Mouse (Mus musculus): ENCODE data around the gene Zfp428. TPM values are rescaled to one million over a fixed set of nuclear protein-coding genes. Genes with fewer than 3 reads are reported as not detected.

Gene Zfp428
- polyA plus RNA-seq, 2 experiments = 29.6 to 67.8 TPM

GRCm38 (mm10) chr7:24462388-24463319 lies 44.2 kb upstream of the Zfp428 start, which contains the start of gene Plaur:
Plaur (plus strand) TSS chr7:24462484.
- Histone ChIP-seq H3K4me1 (ENCODE audit: control insufficient read depth, insufficient read depth, low read length) (peaks cover 4% of the 10 kb centered on the region; the same call in 1 of the 2 replicates), H3K36me3 (ENCODE audit: control insufficient read depth, insufficient read depth, low read length) (no peaks in the 10 kb centered on the region), H3K27me3 (ENCODE audit: control insufficient read depth, insufficient read depth, low read length) (no peaks in the 10 kb centered on the region), H3K4me2 (replicated peaks; ENCODE audit: low read depth, low read length, severe bottlenecking) (peak within 1 kb of the TSS; percentile 41), H3K9ac (ENCODE audit: low read depth, low read length, severe bottlenecking) (0 out of 2 replicates have a peak within 1 kb of the TSS, but pooled peaks have one; percentile 8), H3K9me3 (ENCODE audit: control insufficient read depth, low read length) (no peaks in the 10 kb centered on the region), H3K4me3 (replicated peaks; ENCODE audit: low read length) (peak within 1 kb of the TSS; percentile 15), H3K27ac (replicated peaks; ENCODE audit: low read depth, low read length) (no peak within 1 kb of the TSS)
- ATAC-seq (ENCODE audit: low FRiP score, low read depth) (peak; percentile 45), DNase-seq (ENCODE audit: low spot score) (peak; percentile 38)
- no peak for TF ChIP-seq POLR2A (IDR thresholded peaks at IDR 0.05; ENCODE audit: borderline replicate concordance, extremely low read depth, insufficient read depth, insufficient read length)
- WGBS = 3% methylated on average over 27 of the region's 27 CpGs

DNA sequence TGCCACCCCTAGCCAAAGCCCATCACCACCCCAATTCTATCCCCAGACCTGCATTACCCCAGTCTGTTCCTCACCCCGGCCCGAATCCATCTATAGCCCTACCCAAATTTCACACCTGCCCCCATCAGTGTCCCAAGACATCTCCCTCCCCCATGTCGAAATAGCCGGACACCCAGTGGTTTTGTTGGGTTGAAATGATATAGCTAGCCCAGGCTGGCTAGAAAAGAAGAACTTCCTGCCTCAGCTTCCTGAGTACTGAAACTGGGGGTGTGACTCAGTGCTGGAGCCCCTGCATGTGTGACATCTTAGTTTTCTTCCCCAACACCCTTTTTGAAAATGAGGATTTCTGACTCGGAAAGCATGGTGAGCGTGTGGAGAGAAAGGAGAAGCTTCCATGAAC lies 40.0 kb upstream of the Zfp428 start:
- Histone ChIP-seq H3K4me2 (replicated peaks; ENCODE audit: low read depth, low read length, severe bottlenecking) (no peak overlapping the region), H3K4me3 (replicated peaks; ENCODE audit: low read length) (no peak overlapping the region), H3K36me3 (ENCODE audit: control insufficient read depth, insufficient read depth, low read length) (no peaks in the 10 kb centered on the region), H3K27ac (replicated peaks; ENCODE audit: low read depth, low read length) (no peak overlapping the region), H3K9me3 (ENCODE audit: control insufficient read depth, low read length) (no peaks in the 10 kb centered on the region), H3K27me3 (ENCODE audit: control insufficient read depth, insufficient read depth, low read length) (no peaks in the 10 kb centered on the region), H3K9ac (ENCODE audit: low read depth, low read length, severe bottlenecking) (no peak overlapping the region), H3K4me1 (ENCODE audit: control insufficient read depth, insufficient read depth, low read length) (peaks cover 4% of the 10 kb centered on the region; the same call in 1 of the 2 replicates)
- ATAC-seq (ENCODE audit: low FRiP score, low read depth) (no peak), DNase-seq (ENCODE audit: low spot score) (no peak)
- no peak for TF ChIP-seq POLR2A (IDR thresholded peaks at IDR 0.05; ENCODE audit: borderline replicate concordance, extremely low read depth, insufficient read depth, insufficient read length)
- WGBS = 92% methylated on average over 6 of the region's 6 CpGs

DNA sequence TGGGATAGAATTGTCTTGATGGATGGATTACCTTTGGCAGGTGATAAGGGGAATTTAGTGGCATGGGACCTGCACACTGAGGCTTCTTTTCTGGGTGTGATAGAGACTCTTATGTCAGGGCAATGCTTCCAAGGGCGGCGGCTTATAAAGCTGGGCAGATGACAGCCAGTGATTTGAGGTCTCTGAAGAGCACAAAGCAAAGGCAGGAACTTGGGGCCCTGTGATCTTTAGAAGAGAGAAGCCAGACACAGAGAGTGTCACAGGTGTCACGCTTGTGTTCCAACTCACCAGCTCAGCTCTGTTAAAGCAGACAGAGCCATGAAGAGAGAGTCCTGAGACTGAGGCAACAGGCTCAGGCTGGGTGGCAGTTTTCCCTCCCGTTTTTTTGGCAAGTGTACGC lies 38.9 kb upstream of the Zfp428 start:
- TF ChIP-seq POLR2A (IDR thresholded peaks at IDR 0.05; ENCODE audit: borderline replicate concordance, extremely low read depth, insufficient read depth, insufficient read length) = no peak
- DNase-seq (ENCODE audit: low spot score) (no peak), ATAC-seq (ENCODE audit: low FRiP score, low read depth) (no peak)
- Histone ChIP-seq H3K36me3 (ENCODE audit: control insufficient read depth, insufficient read depth, low read length) (no peaks in the 10 kb centered on the region), H3K9me3 (ENCODE audit: control insufficient read depth, low read length) (no peaks in the 10 kb centered on the region), H3K4me1 (ENCODE audit: control insufficient read depth, insufficient read depth, low read length) (no peaks in the 10 kb centered on the region), H3K27ac (replicated peaks; ENCODE audit: low read depth, low read length) (no peak overlapping the region), H3K9ac (ENCODE audit: low read depth, low read length, severe bottlenecking) (no peak overlapping the region), H3K4me2 (replicated peaks; ENCODE audit: low read depth, low read length, severe bottlenecking) (no peak overlapping the region), H3K27me3 (ENCODE audit: control insufficient read depth, insufficient read depth, low read length) (no peaks in the 10 kb centered on the region), H3K4me3 (replicated peaks; ENCODE audit: low read length) (no peak overlapping the region)
- 80% methylated on average over 5 of the region's 5 CpGs for WGBS

- WGBS = 82% methylated on average over 3 of the region's 3 CpGs
- ATAC-seq (ENCODE audit: low FRiP score, low read depth) = no peak
- Histone ChIP-seq H3K9me3 (ENCODE audit: control insufficient read depth, low read length) (no peaks in the 10 kb centered on the region), H3K4me3 (replicated peaks; ENCODE audit: low read length) (no peak overlapping the region), H3K4me1 (ENCODE audit: control insufficient read depth, insufficient read depth, low read length) (no peaks in the 10 kb centered on the region), H3K27ac (replicated peaks; ENCODE audit: low read depth, low read length) (no peak overlapping the region), H3K9ac (ENCODE audit: low read depth, low read length, severe bottlenecking) (no peak overlapping the region), H3K36me3 (ENCODE audit: control insufficient read depth, insufficient read depth, low read length) (no peaks in the 10 kb centered on the region), H3K4me2 (replicated peaks; ENCODE audit: low read depth, low read length, severe bottlenecking) (no peak overlapping the region), H3K27me3 (ENCODE audit: control insufficient read depth, insufficient read depth, low read length) (no peaks in the 10 kb centered on the region)
- no peak for TF ChIP-seq POLR2A (IDR thresholded peaks at IDR 0.05; ENCODE audit: borderline replicate concordance, extremely low read depth, insufficient read depth, insufficient read length)
- DNase-seq (ENCODE audit: low spot score) = no peak
These were observed 37.7 kb upstream of the Zfp428 start for GRCm38 (mm10) chr7:24469126-24469525.

- Histone ChIP-seq H3K9ac (ENCODE audit: low read depth, low read length, severe bottlenecking) (no peak overlapping the region), H3K9me3 (ENCODE audit: control insufficient read depth, low read length) (no peaks in the 10 kb centered on the region), H3K36me3 (ENCODE audit: control insufficient read depth, insufficient read depth, low read length) (no peaks in the 10 kb centered on the region), H3K27me3 (ENCODE audit: control insufficient read depth, insufficient read depth, low read length) (no peaks in the 10 kb centered on the region), H3K4me3 (replicated peaks; ENCODE audit: low read length) (no peak overlapping the region), H3K4me2 (replicated peaks; ENCODE audit: low read depth, low read length, severe bottlenecking) (no peak overlapping the region), H3K27ac (replicated peaks; ENCODE audit: low read depth, low read length) (no peak overlapping the region), H3K4me1 (ENCODE audit: control insufficient read depth, insufficient read depth, low read length) (no peaks in the 10 kb centered on the region)
- DNase-seq (ENCODE audit: low spot score) (no peak), ATAC-seq (ENCODE audit: low FRiP score, low read depth) (no peak)
- 93% methylated on average over 7 of the region's 7 CpGs for WGBS
- no peak for TF ChIP-seq POLR2A (IDR thresholded peaks at IDR 0.05; ENCODE audit: borderline replicate concordance, extremely low read depth, insufficient read depth, insufficient read length)
These were observed 36.5 kb upstream of the Zfp428 start for GRCm38 (mm10) chr7:24470356-24470755.

All from limb, embryonic 14.5 days (tissue).